8 mouse cellular contexts compared by ENCODE assay signal in the genomic region with DNA sequence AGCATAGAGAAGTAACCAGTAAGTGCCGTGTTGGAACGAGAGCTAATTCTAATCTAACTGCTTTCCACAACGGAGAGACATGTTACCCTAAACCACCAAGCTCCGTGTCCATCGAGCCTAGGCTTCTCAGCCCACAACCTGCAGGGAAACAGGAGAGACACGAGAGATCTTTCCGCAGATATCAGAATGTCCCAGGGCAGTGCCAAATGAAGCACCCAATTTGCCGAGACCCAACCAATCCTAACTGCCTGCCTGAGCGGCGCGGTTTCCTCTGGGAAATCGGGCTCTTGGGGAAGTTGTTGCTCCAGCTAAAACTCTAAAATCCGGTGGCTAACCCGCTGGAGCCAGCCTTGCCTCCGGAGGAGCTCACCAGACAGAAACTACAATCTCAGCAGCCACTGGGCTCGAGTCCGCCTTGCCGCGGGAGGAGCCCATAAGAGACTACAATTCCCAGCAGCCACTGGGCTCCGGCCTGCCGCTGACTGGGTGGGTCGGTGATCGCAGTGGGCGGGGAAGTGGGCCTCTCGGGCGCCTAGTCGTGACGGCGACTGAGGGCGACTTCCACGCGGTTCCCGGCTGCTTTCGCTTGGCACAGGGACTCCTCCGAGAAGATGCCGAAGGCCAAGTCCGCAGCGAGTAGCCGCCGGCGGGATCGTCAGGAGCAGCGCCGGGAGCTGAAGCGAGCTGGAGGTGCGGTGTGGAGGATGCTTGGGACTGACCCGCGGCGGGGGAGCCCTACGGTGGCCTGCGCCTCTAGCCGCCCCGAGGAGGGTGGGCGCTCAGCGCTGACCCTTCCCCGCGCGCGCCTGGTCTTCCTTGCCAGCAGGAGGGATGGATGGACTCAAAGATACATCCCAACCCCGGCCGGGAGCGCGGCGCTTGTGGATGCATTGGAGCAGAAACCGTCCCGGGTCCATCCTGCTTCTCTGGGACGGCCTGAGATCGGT. TPM values are rescaled to one million over a fixed set of nuclear protein-coding genes. Genes with fewer than 3 reads are reported as not detected.
DNase-seq lines count a peak whose midpoint lies in the region; ATAC-seq and TF ChIP-seq lines count a peak whose summit lies in the region.

Dimt1 (plus strand) TSS at position 534 of the 947 bp plus-strand sequence.

- H3K4me3 ChIP-seq in forebrain, embryonic 10.5 days = peak within 1 kb of the TSS; percentile 94
- peak within 1 kb of the TSS; percentile 93 for H3K4me3 ChIP-seq in heart, embryonic 15.5 days
- peak within 1 kb of the TSS; percentile 67 to 99 for H3K4me3 ChIP-seq in liver, embryonic 14.5 days (ENCODE audit: insufficient read depth in 1 of 2, low read depth in 2 of 2, low read length in 2 of 2)
- H3K4me3 ChIP-seq in neural tube, embryonic 11.5 days (ENCODE audit: low read depth, low read length) = peak within 1 kb of the TSS; percentile 88
- H3K4me3 ChIP-seq in stomach, postnatal 0 days (ENCODE audit: low read depth, low read length) = peak within 1 kb of the TSS; percentile 97

- ATAC-seq in heart, embryonic 15.5 days (replicated peaks; ENCODE audit: insufficient number of reproducible peaks, insufficient read depth, low FRiP score, low read depth) = peak; percentile 100
- ATAC-seq in liver, embryonic 14.5 days (ENCODE audit: insufficient read depth) = peak; percentile 99
- ATAC-seq in neural tube, embryonic 11.5 days (ENCODE audit: insufficient read depth, low FRiP score, low TSS enrichment) = peak; percentile 99
- ATAC-seq in stomach, postnatal 0 days (ENCODE audit: low FRiP score, low TSS enrichment) = peak; percentile 100

- DNase-seq in CD8-positive naive resting alpha-beta T cell, adult 2 months (ENCODE audit: low read depth in 2 of 2, low spot score in 2 of 2) = peak; percentile 92 to 93
- DNase-seq in c-Kit-positive CD71-negative TER-119-negative erythroid progenitor cells, embryonic 14.5 days (ENCODE audit: low read depth) = peak; percentile 83
- DNase-seq in forebrain, embryonic 10.5 days (ENCODE audit: extremely low spot score, low spot score) = peak; percentile 96
- peak; percentile 95 to 98 for DNase-seq in kidney, postnatal 25 days
- DNase-seq in liver, embryonic 14.5 days (ENCODE audit: low read depth in 3 of 3, low spot score in 3 of 3) = peak; percentile 85 to 88 (median 85)
- peak; percentile 94 for DNase-seq in neural tube, embryonic 11.5 days (ENCODE audit: low spot score)
- DNase-seq in stomach, postnatal 0 days (ENCODE audit: low spot score) = peak; percentile 96

- H3K9me3 ChIP-seq in forebrain, embryonic 10.5 days = no peaks in the 10 kb centered on the region
- no peaks in the 10 kb centered on the region for H3K9me3 ChIP-seq in heart, embryonic 15.5 days (replicated peaks)
- H3K9me3 ChIP-seq in liver, embryonic 14.5 days (ENCODE audit: control insufficient read depth, low read length) = no peaks in the 10 kb centered on the region
- no peaks in the 10 kb centered on the region for H3K9me3 ChIP-seq in neural tube, embryonic 11.5 days (ENCODE audit: control insufficient read depth, low read length)
- H3K9me3 ChIP-seq in stomach, postnatal 0 days (ENCODE audit: control insufficient read depth, low read length) = no peaks in the 10 kb centered on the region

- under 1% methylated on average over 68 of the region's 68 CpGs for WGBS in forebrain, embryonic 10.5 days
- WGBS in heart, embryonic 15.5 days = under 1% methylated on average over 68 of the region's 68 CpGs
- WGBS in liver, embryonic 14.5 days (ENCODE audit: insufficient replicate concordance) = under 1% methylated on average over 68 of the region's 68 CpGs
- WGBS in neural tube, embryonic 11.5 days = under 1% methylated on average over 68 of the region's 68 CpGs
- under 1% methylated on average over 68 of the region's 68 CpGs for WGBS in stomach, postnatal 0 days

- peaks cover 30% of the 10 kb centered on the region for H3K36me3 ChIP-seq in forebrain, embryonic 10.5 days (replicated peaks)
- H3K36me3 ChIP-seq in heart, embryonic 15.5 days = peaks cover 17% of the 10 kb centered on the region
- H3K36me3 ChIP-seq in liver, embryonic 14.5 days (replicated peaks; ENCODE audit: control insufficient read depth, insufficient read depth, low read depth) = peaks cover 21% of the 10 kb centered on the region
- H3K36me3 ChIP-seq in neural tube, embryonic 11.5 days (ENCODE audit: control insufficient read depth, insufficient read depth, low read length) = peaks cover 4% of the 10 kb centered on the region; the same call in 1 of the 2 replicates
- peaks cover 6% of the 10 kb centered on the region for H3K36me3 ChIP-seq in stomach, postnatal 0 days (ENCODE audit: control insufficient read depth, insufficient read depth, low read length)

- no peaks in the 10 kb centered on the region for H3K27me3 ChIP-seq in forebrain, embryonic 10.5 days (ENCODE audit: poor library complexity, severe bottlenecking)
- no peaks in the 10 kb centered on the region for H3K27me3 ChIP-seq in heart, embryonic 15.5 days
- H3K27me3 ChIP-seq in liver, embryonic 14.5 days (ENCODE audit: control insufficient read depth, insufficient read depth, low read length) = no peaks in the 10 kb centered on the region
- H3K27me3 ChIP-seq in neural tube, embryonic 11.5 days (ENCODE audit: control insufficient read depth, insufficient read depth, low read length) = no peaks in the 10 kb centered on the region
- H3K27me3 ChIP-seq in stomach, postnatal 0 days (ENCODE audit: control insufficient read depth, insufficient read depth, low read length) = no peaks in the 10 kb centered on the region

- peak within 1 kb of the TSS; percentile 96 for H3K9ac ChIP-seq in heart, embryonic 15.5 days
- peak within 1 kb of the TSS; percentile 94 for H3K9ac ChIP-seq in liver, embryonic 14.5 days (replicated peaks)
- peak within 1 kb of the TSS; percentile 91 for H3K9ac ChIP-seq in neural tube, embryonic 11.5 days (ENCODE audit: low read length)
- H3K9ac ChIP-seq in stomach, postnatal 0 days (ENCODE audit: low read length) = peak within 1 kb of the TSS; percentile 94

- H3K27ac ChIP-seq in forebrain, embryonic 10.5 days = peak within 1 kb of the TSS; percentile 93
- peak within 1 kb of the TSS; percentile 90 for H3K27ac ChIP-seq in heart, embryonic 15.5 days
- H3K27ac ChIP-seq in liver, embryonic 14.5 days = peak within 1 kb of the TSS; percentile 64
- 0 out of 2 replicates have a peak within 1 kb of the TSS, but pooled peaks have one; percentile 39 for H3K27ac ChIP-seq in neural tube, embryonic 11.5 days (ENCODE audit: low read depth, low read length)
- peak within 1 kb of the TSS; percentile 87 for H3K27ac ChIP-seq in stomach, postnatal 0 days (replicated peaks)

- TF ChIP-seq EP300 in liver, embryonic 14.5 days (IDR thresholded peaks at IDR 0.05; ENCODE audit: low read depth) = no peak
- no peak for TF ChIP-seq EP300 in stomach, postnatal 0 days (optimal IDR thresholded peaks at IDR 0.05)

- peak within 1 kb of the TSS; percentile 66 for H3K4me2 ChIP-seq in heart, embryonic 15.5 days
- H3K4me2 ChIP-seq in liver, embryonic 14.5 days (ENCODE audit: low read depth) = peak within 1 kb of the TSS; percentile 86
- H3K4me2 ChIP-seq in neural tube, embryonic 11.5 days (ENCODE audit: low read depth) = peak within 1 kb of the TSS; percentile 52
- H3K4me2 ChIP-seq in stomach, postnatal 0 days (replicated peaks; ENCODE audit: low read depth) = peak within 1 kb of the TSS; percentile 66

- peaks cover 20% of the 10 kb centered on the region for H3K4me1 ChIP-seq in forebrain, embryonic 10.5 days
- H3K4me1 ChIP-seq in heart, embryonic 15.5 days (replicated peaks) = peaks cover 15% of the 10 kb centered on the region
- peaks cover 2 to 9% of the 10 kb centered on the region in 2 experiments for H3K4me1 ChIP-seq in liver, embryonic 14.5 days (replicated peaks; ENCODE audit: control insufficient read depth in 2 of 2, insufficient read depth in 2 of 2, low read length in 1 of 2)
- H3K4me1 ChIP-seq in neural tube, embryonic 11.5 days (ENCODE audit: control insufficient read depth, insufficient read depth, low read length) = peaks cover 6% of the 10 kb centered on the region; the same call in 1 of the 2 replicates
- peaks cover 7% of the 10 kb centered on the region; the same call in 1 of the 2 replicates for H3K4me1 ChIP-seq in stomach, postnatal 0 days (replicated peaks; ENCODE audit: control insufficient read depth, insufficient read depth)

- TF ChIP-seq CTCF in liver, embryonic 14.5 days (IDR thresholded peaks at IDR 0.05; ENCODE audit: low read depth) = no peak
- TF ChIP-seq CTCF in stomach, postnatal 0 days (IDR thresholded peaks at IDR 0.05; ENCODE audit: low read depth) = no peak

RNA-seq across cellular contexts. Expression of gene Dimt1, which starts in this region (rescaled TPM):
- polyA plus RNA-seq in forebrain, embryonic 10.5 days (2016; fragmentation: Nextera tagmentation; extraction: Ambion mirVana) = 50.1 and 56.1 TPM in 2 replicates
- polyA plus RNA-seq in heart, embryonic 15.5 days (2015; fragmentation: Nextera tagmentation; extraction: Ambion mirVana) = 24.8 and 27.0 TPM in 2 replicates
- polyA plus RNA-seq in liver, embryonic 14.5 days (2012; rRNA removed) = 7.6 and 9.2 TPM in 2 replicates
- polyA plus RNA-seq in liver, embryonic 14.5 days (2014; fragmentation: Nextera tagmentation; extraction: Ambion mirVana) = 18.6 and 19.5 TPM in 2 replicates
- 40.2 and 41.3 TPM in 2 replicates for polyA plus RNA-seq in neural tube, embryonic 11.5 days (2014; fragmentation: Nextera tagmentation; extraction: Ambion mirVana)
- 17.3 and 18.2 TPM in 2 replicates for polyA plus RNA-seq in stomach, postnatal 0 days (2015; fragmentation: Nextera tagmentation; extraction: Ambion mirVana)

Comparison
In these comparisons a context has a peak if more than half of its experiments do, and no peak if none do; other contexts are left out.
1. Peak in every context shown above with its lines: DNase-seq, ATAC-seq, H3K4me3 ChIP-seq and H3K27ac ChIP-seq.
2. H3K27ac ChIP-seq: peak in every context shown above with its lines; median percentile 93 in forebrain, embryonic 10.5 days; 90 in heart, embryonic 15.5 days; 87 in stomach, postnatal 0 days; 64 in liver, embryonic 14.5 days; 39 in neural tube, embryonic 11.5 days.